Mouse (Mus musculus): Measurements from ENCODE around the gene Slc12a6.

Gene Slc12a6

GRCm38 (mm10) chr2:112328069-112328777, 62.6 kb downstream of the Slc12a6 start:
- DNase-seq (ENCODE audit: low spot score in 2 of 2) = no peak

GRCm38 (mm10) chr2:112332051-112332898, 66.7 kb downstream of the Slc12a6 start:
- no peak for DNase-seq (ENCODE audit: low spot score in 2 of 2)

GRCm38 (mm10) chr2:112337211-112337610, 71.6 kb downstream of the Slc12a6 start:
- no peak for DNase-seq (ENCODE audit: low spot score in 2 of 2)

DNA sequence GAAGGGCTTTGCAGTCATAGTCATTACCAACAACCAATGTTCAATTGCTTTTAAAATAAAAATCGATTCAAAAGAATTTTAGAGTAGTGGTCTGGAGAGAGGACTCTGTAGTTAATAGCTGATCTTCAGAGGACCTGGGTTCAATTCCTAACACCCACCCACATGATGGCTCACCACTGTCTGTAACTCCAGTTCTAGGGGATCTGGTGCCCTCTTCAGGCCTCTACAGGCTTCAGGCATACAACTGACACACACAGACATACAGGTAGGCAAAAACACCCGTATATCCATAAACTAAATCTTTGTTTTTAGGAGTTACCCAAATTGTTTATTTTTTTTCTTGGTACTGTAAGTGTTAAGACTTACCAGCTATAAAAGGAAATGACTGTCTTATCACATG, 74.1 kb downstream of the Slc12a6 start:
- DNase-seq (ENCODE audit: low spot score in 2 of 2) = no peak

GRCm38 (mm10) chr2:112341117-112341516, 75.5 kb downstream of the Slc12a6 start:
- no peak for DNase-seq (ENCODE audit: low spot score in 2 of 2)

DNA sequence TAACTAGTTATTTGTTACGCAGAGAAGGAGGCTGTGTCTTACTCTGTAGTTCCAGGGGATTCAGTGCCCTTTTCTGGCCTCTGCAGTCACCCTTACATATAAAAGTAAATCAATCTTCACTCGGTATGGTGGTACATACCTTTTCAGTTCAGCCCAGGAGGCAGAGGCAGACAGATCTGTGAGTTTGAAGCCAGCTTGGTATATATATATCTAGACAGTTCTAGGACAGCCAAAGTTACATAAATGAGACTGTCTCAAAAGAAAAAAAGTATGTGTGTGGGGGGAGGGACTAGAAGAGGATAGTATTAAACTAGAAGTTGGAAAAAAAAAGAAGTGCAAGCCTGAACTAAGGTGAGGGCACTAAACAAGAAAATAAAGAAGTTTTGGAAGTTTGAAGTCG, 82.6 kb downstream of the Slc12a6 start:
- no peak for DNase-seq (ENCODE audit: low spot score in 2 of 2)

DNA sequence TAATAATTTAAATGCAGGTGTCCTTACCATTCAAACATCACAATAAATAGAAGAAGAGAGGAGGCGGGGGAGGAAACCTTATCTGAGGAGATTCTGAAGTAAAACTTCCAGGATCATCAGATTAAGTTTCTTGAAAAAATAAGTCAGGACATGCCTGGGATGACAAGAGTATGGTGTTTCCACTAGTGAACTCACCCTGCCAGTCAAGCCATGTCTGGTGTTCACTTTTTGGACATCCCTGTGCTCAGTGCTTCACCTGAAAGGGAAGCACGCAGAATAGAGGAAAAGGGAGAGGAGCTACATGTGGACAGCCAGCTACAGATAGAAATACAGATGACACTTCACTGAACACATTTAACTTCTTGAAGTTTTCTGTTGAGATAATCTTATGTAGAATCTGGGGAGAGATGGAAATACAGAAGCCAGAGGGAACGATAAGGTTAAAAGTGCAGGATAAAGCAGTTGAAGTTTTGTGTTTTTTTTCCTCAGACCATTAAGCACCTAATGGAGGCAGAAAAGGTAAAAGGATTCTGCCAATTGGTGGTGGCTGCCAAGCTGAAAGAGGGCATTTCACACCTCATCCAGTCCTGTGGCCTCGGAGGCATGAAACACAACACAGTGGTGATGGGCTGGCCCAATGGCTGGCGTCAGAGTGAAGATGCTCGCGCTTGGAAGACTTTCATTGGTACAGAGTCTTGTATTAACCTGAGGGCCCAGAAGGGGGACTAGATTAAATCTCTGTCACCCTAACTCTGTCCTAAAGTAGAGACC, 88.2 kb downstream of the Slc12a6 start:
- no peak for DNase-seq (ENCODE audit: low spot score in 2 of 2)

- no peak for DNase-seq (ENCODE audit: low spot score in 2 of 2)
Observed at GRCm38 (mm10) chr2:112359611-112360010, 94.0 kb downstream of the Slc12a6 start.

DNA sequence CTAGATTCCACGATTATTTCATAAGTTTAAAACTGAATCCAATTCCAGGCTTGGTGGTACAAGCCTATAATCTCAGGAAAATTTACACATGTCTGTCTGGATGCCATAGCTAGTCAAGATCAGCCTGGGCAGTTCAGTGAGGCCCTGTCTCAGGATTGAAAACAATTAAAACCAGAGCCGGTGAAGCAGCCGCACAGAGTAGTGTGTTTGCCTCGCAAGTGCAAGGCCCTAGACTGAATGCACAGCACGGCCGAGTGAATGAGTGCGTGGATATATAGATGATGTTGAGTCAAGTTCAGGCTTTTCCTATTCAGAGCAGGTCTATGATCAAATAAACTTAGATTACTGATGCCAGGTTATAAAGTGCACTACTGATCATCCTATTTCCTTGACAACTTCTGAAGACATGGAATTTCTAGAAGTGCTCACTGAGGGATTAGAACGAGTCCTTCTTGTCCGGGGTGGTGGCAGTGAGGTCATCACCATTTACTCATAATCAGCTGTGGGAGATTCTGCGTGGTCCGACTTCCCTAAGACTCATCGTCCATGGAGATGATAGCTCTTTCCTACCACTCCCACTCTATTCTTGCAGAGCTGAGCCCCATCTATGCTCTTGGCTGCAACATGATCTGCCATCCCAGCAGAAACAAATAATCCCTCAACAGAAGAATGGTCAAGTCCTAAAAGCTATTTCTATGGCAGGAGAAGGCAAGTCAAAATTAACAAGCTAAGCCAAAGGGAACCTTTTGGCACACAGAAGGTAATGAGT, 94.6 kb downstream of the Slc12a6 start:
- DNase-seq (ENCODE audit: low spot score in 2 of 2) = no peak

DNA sequence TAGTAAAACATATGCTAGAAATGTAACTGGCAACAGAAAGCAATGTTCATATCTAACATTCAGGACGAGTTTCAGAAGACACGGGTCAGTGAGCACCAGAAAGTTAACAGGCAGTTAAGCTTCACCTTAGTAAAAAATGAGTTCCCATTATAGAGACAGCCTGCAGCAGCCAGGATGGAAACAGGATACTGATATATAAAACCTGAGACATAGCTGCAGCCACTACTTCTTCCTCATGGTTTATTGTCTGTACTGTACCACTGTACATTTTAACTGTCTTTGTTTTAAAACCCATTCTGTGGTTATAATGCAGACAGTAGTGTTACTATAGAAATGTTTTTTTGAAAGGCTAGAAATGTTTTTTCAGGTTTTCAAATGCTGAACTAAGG, 95.2 kb downstream of the Slc12a6 start:
- no peak for DNase-seq (ENCODE audit: low spot score in 2 of 2)

DNA sequence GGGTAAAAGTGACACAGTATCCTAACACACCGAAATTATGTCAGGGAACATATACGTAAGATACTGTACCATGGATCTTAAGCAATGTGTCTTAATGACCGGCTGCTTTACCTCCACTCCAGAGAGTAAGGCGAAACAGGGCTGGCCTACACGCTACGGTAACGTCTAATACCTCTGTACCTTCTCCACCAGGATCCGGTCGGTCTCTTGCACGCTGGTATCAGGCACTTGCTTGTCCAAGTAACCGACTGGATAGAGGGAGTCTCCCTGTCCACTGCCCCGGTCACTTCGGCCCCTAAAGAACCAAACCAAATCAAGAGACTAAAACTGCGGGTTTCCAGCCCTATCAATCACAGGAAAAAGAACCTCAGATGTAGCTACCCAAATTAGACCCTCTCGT, 101.6 kb downstream of the Slc12a6 start:
- DNase-seq (ENCODE audit: low spot score in 2 of 2) = peak in 1 of 2 experiments; percentile 3

- DNase-seq (ENCODE audit: low spot score in 2 of 2) = peak; percentile 69 to 84
Observed at GRCm38 (mm10) chr2:112367726-112368673, 102.4 kb downstream of the Slc12a6 start, which contains the start of gene Emc4. Gene Emc4, minus strand, starts transcription at chr2:112368027.

- DNase-seq (ENCODE audit: low spot score in 2 of 2) = no peak
Observed at GRCm38 (mm10) chr2:112369941-112370340, 104.3 kb downstream of the Slc12a6 start.

- no peak for DNase-seq (ENCODE audit: low spot score in 2 of 2)
Observed at GRCm38 (mm10) chr2:112373141-112373540, 107.5 kb downstream of the Slc12a6 start.

- no peak for DNase-seq (ENCODE audit: low spot score in 2 of 2)
Observed at GRCm38 (mm10) chr2:112374610-112375009, 109.0 kb downstream of the Slc12a6 start.

- peak; percentile 93 to 95 for DNase-seq (ENCODE audit: low spot score in 2 of 2)
Observed at GRCm38 (mm10) chr2:112378973-112379898, 113.6 kb downstream of the Slc12a6 start, which contains the start of gene Katnbl1. Gene Katnbl1, plus strand, starts transcription at chr2:112379211.

DNA sequence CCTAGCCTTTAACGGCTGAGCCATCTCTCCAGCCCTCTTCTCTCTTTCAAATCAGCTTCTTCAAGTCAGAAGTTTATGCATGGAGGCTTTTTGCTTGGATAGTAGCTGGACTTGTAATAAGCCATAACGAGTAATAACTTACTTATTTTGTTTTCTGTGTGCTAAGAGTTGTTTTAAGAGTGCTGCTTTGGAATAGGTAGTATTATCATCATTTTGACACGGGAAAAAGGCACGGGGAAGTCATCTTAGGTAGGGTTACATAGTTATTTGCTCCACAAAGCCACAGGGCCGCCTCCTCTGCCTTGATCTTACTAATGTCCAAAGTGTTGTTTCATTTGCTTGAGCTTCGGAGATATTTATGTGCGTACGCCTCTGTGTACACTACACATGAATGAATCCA, 114.5 kb downstream of the Slc12a6 start:
- DNase-seq (ENCODE audit: low spot score in 2 of 2) = no peak

- no peak for DNase-seq (ENCODE audit: low spot score in 2 of 2)
Observed at GRCm38 (mm10) chr2:112381219-112381618, 115.6 kb downstream of the Slc12a6 start.

DNA sequence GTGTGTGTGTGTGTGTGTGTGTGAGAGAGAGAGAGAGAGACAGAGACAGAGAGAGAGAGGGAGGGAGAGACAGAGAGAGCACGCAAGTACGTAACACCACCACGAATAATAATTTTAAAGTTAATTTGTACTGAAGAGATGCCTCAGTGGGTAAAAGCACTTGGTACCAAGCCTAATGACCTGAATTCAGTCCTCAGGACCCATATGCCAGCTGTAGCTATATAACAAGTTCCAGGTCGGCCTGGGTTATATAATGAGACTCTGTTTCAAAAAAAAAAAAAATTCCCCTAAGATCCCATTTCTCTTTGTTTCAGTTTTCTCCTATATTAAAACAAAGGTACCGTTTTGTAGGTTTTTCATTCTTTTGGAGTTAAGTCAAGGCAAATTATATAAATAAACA, 125.2 kb downstream of the Slc12a6 start:
- DNase-seq (ENCODE audit: low spot score in 2 of 2) = no peak
